Mouse (Mus musculus): Measurements from ENCODE around the gene Usp1. TPM values are rescaled to one million over a fixed set of nuclear protein-coding genes. Genes with fewer than 3 reads are reported as not detected.
"Not testable (repeated sequence)": the region's sequence is repeated elsewhere in the genome, so short reads cannot be mapped to it uniquely, and the experiment has no call there.

Gene Usp1
- polyA plus RNA-seq, 1 experiment, result 80.1 TPM

- Histone ChIP-seq H3K4me1 (ENCODE audit: control insufficient read depth, insufficient read depth, low read length) (no peaks in the 10 kb centered on the region), H3K27ac (ENCODE audit: insufficient read depth, low read length) (peak overlapping the region; percentile 89; the same call in 1 of the 2 replicates), H3K27me3 (ENCODE audit: control insufficient read depth, insufficient read depth, low read length, poor library complexity, severe bottlenecking) (no peaks in the 10 kb centered on the region), H3K36me3 (ENCODE audit: control insufficient read depth, insufficient read depth, low read length, poor library complexity, severe bottlenecking) (peaks cover 11% of the 10 kb centered on the region), H3K9ac (ENCODE audit: low read depth, poor library complexity, severe bottlenecking) (peak overlapping the region; percentile 99), H3K9me3 (replicated peaks; ENCODE audit: control insufficient read depth, insufficient read depth, low read length, poor library complexity, severe bottlenecking) (no peaks in the 10 kb centered on the region), H3K4me3 (ENCODE audit: low read depth, low read length) (peak overlapping the region; percentile 88)
- TF ChIP-seq POLR2A (IDR thresholded peaks at IDR 0.05; ENCODE audit: insufficient read depth, low read length) (no peak), EP300 (IDR thresholded peaks at IDR 0.05; ENCODE audit: insufficient read depth, low read depth, low read length) (no peak), CTCF (IDR thresholded peaks at IDR 0.05; ENCODE audit: low read depth, low read length) (no peak)
Measured at GRCm38 (mm10) chr4:98924906-98925178, 1.2 kb downstream of the Usp1 start.

GRCm38 (mm10) chr4:98925250-98925781, 1.7 kb downstream of the Usp1 start:
- Histone ChIP-seq H3K9me3 (replicated peaks; ENCODE audit: control insufficient read depth, insufficient read depth, low read length, poor library complexity, severe bottlenecking) (no peaks in the 10 kb centered on the region), H3K9ac (ENCODE audit: low read depth, poor library complexity, severe bottlenecking) (peak overlapping the region; percentile 99), H3K36me3 (ENCODE audit: control insufficient read depth, insufficient read depth, low read length, poor library complexity, severe bottlenecking) (peaks cover 15% of the 10 kb centered on the region), H3K4me1 (ENCODE audit: control insufficient read depth, insufficient read depth, low read length) (no peaks in the 10 kb centered on the region), H3K27me3 (ENCODE audit: control insufficient read depth, insufficient read depth, low read length, poor library complexity, severe bottlenecking) (no peaks in the 10 kb centered on the region), H3K4me3 (ENCODE audit: low read depth, low read length) (peak overlapping the region; percentile 72), H3K27ac (ENCODE audit: insufficient read depth, low read length) (no peak overlapping the region)
- TF ChIP-seq EP300 (IDR thresholded peaks at IDR 0.05; ENCODE audit: insufficient read depth, low read depth, low read length), result no peak
- TF ChIP-seq POLR2A (IDR thresholded peaks at IDR 0.05; ENCODE audit: insufficient read depth, low read length), result no peak
- TF ChIP-seq CTCF (IDR thresholded peaks at IDR 0.05; ENCODE audit: low read depth, low read length), result no peak

- Histone ChIP-seq H3K9me3 (replicated peaks; ENCODE audit: control insufficient read depth, insufficient read depth, low read length, poor library complexity, severe bottlenecking) (no peaks in the 10 kb centered on the region), H3K27me3 (ENCODE audit: control insufficient read depth, insufficient read depth, low read length, poor library complexity, severe bottlenecking) (no peaks in the 10 kb centered on the region), H3K9ac (ENCODE audit: low read depth, poor library complexity, severe bottlenecking) (no peak overlapping the region), H3K4me3 (ENCODE audit: low read depth, low read length) (no peak overlapping the region), H3K4me1 (ENCODE audit: control insufficient read depth, insufficient read depth, low read length) (peaks cover 3% of the 10 kb centered on the region), H3K27ac (ENCODE audit: insufficient read depth, low read length) (no peak overlapping the region), H3K36me3 (ENCODE audit: control insufficient read depth, insufficient read depth, low read length, poor library complexity, severe bottlenecking) (peaks cover 31% of the 10 kb centered on the region)
- no peak for TF ChIP-seq CTCF (IDR thresholded peaks at IDR 0.05; ENCODE audit: low read depth, low read length)
- no peak for TF ChIP-seq EP300 (IDR thresholded peaks at IDR 0.05; ENCODE audit: insufficient read depth, low read depth, low read length)
- TF ChIP-seq POLR2A (IDR thresholded peaks at IDR 0.05; ENCODE audit: insufficient read depth, low read length), result no peak
Measured at GRCm38 (mm10) chr4:98936036-98936435, 12.4 kb downstream of the Usp1 start.

GRCm38 (mm10) chr4:98938210-98938609, 14.6 kb downstream of the Usp1 start:
- not testable (repeated sequence) for H3K4me1 ChIP-seq (ENCODE audit: control insufficient read depth, insufficient read depth, low read length); H3K4me3 ChIP-seq (ENCODE audit: low read depth, low read length); H3K27ac ChIP-seq (ENCODE audit: insufficient read depth, low read length); H3K9ac ChIP-seq (ENCODE audit: low read depth, poor library complexity, severe bottlenecking); H3K27me3 ChIP-seq (ENCODE audit: control insufficient read depth, insufficient read depth, low read length, poor library complexity, severe bottlenecking); H3K9me3 ChIP-seq (replicated peaks; ENCODE audit: control insufficient read depth, insufficient read depth, low read length, poor library complexity, severe bottlenecking)
- peaks cover 16% of the 10 kb centered on the region for H3K36me3 ChIP-seq (ENCODE audit: control insufficient read depth, insufficient read depth, low read length, poor library complexity, severe bottlenecking)

GRCm38 (mm10) chr4:98950563-98950962, 27.0 kb downstream of the Usp1 start:
- Histone ChIP-seq H3K27ac (ENCODE audit: insufficient read depth, low read length) (no peak overlapping the region; the same call in 1 of the 2 replicates), H3K9me3 (replicated peaks; ENCODE audit: control insufficient read depth, insufficient read depth, low read length, poor library complexity, severe bottlenecking) (no peaks in the 10 kb centered on the region), H3K4me1 (ENCODE audit: control insufficient read depth, insufficient read depth, low read length) (no peaks in the 10 kb centered on the region), H3K4me3 (ENCODE audit: low read depth, low read length) (no peak overlapping the region), H3K27me3 (ENCODE audit: control insufficient read depth, insufficient read depth, low read length, poor library complexity, severe bottlenecking) (no peaks in the 10 kb centered on the region), H3K36me3 (ENCODE audit: control insufficient read depth, insufficient read depth, low read length, poor library complexity, severe bottlenecking) (no peaks in the 10 kb centered on the region; the same call in 1 of the 2 replicates), H3K9ac (ENCODE audit: low read depth, poor library complexity, severe bottlenecking) (no peak overlapping the region)
- TF ChIP-seq CTCF (IDR thresholded peaks at IDR 0.05; ENCODE audit: low read depth, low read length) (no peak), POLR2A (IDR thresholded peaks at IDR 0.05; ENCODE audit: insufficient read depth, low read length) (no peak), EP300 (IDR thresholded peaks at IDR 0.05; ENCODE audit: insufficient read depth, low read depth, low read length) (no peak)

- H3K36me3 ChIP-seq (ENCODE audit: control insufficient read depth, insufficient read depth, low read length, poor library complexity, severe bottlenecking), result no peaks in the 10 kb centered on the region; the same call in none of the 2 replicates
- no peak for TF ChIP-seq CTCF (IDR thresholded peaks at IDR 0.05; ENCODE audit: low read depth, low read length)
Measured at GRCm38 (mm10) chr4:98955986-98956385, 32.4 kb downstream of the Usp1 start.

More at GRCm38 (mm10) chr4:98955986-98956385, 32.4 kb downstream of the Usp1 start:
- Histone ChIP-seq H3K4me1 (ENCODE audit: control insufficient read depth, insufficient read depth, low read length) (no peaks in the 10 kb centered on the region), H3K27ac (ENCODE audit: insufficient read depth, low read length) (no peak overlapping the region), H3K9me3 (replicated peaks; ENCODE audit: control insufficient read depth, insufficient read depth, low read length, poor library complexity, severe bottlenecking) (no peaks in the 10 kb centered on the region), H3K27me3 (ENCODE audit: control insufficient read depth, insufficient read depth, low read length, poor library complexity, severe bottlenecking) (no peaks in the 10 kb centered on the region), H3K9ac (ENCODE audit: low read depth, poor library complexity, severe bottlenecking) (no peak overlapping the region), H3K4me3 (ENCODE audit: low read depth, low read length) (no peak overlapping the region)
